Mouse (Mus musculus) forebrain, embryonic 10.5 days (tissue): Measurements from ENCODE around the gene Wiz. TPM values are rescaled to one million over a fixed set of nuclear protein-coding genes. Genes with fewer than 3 reads are reported as not detected.

Source experiments
- DNase-seq: peaks from one replicate; pipeline ENCODE4 v3.0.0-alpha.2; 2017; ENCODE audit warnings: low spot score; ENCODE audit errors: extremely low spot score
- H3K27ac ChIP-seq: fragments of 300-500 bp; sonication (generic); 2 replicates; pipeline ENCODE4 v1.5.1; 2016; ENCODE audit warnings: mild to moderate bottlenecking
- H3K27me3 ChIP-seq: fragments of 300-500 bp; sonication (generic); 2 replicates; pipeline ENCODE4 v1.6.1; 2016; ENCODE audit warnings: mild to moderate bottlenecking; ENCODE audit not compliant: poor library complexity, severe bottlenecking
- H3K36me3 ChIP-seq: fragments of 300-500 bp; sonication (generic); replicated peaks from 2 replicates; pipeline ENCODE4 v1.6.1; 2016; ENCODE audit warnings: mild to moderate bottlenecking, moderate library complexity
- H3K4me1 ChIP-seq: fragments of 300-500 bp; sonication (generic); 2 replicates; pipeline ENCODE4 v1.6.1; 2016
- H3K4me3 ChIP-seq: fragments of 300-500 bp; sonication (generic); 2 replicates; pipeline ENCODE4 v1.5.1; 2016; ENCODE audit warnings: mild to moderate bottlenecking, moderate library complexity
- H3K9me3 ChIP-seq: fragments of 300-500 bp; sonication (generic); 2 replicates; pipeline ENCODE4 v1.6.1; 2016; ENCODE audit warnings: mild to moderate bottlenecking, moderate library complexity
- WGBS: fragments of 180-500 bp; shearing (Covaris S2); methylation state at CpG from one replicate; pipeline ENCODE4 v1.1.7; 2016; 5-methylcytosine and 5-hydroxymethylcytosine counted together
- polyA plus RNA-seq: library from polyadenylated mRNA; unstranded; fragments of >200 nt; fragmentation: Nextera tagmentation; extraction: Ambion mirVana; gene quantifications from 2 replicates; pipeline ENCODE4 v1.2.1, GENCODE M21; 2016

Gene Wiz
- polyA plus RNA-seq, 1 experiment from 2014 or later = 25.9 TPM

DNA sequence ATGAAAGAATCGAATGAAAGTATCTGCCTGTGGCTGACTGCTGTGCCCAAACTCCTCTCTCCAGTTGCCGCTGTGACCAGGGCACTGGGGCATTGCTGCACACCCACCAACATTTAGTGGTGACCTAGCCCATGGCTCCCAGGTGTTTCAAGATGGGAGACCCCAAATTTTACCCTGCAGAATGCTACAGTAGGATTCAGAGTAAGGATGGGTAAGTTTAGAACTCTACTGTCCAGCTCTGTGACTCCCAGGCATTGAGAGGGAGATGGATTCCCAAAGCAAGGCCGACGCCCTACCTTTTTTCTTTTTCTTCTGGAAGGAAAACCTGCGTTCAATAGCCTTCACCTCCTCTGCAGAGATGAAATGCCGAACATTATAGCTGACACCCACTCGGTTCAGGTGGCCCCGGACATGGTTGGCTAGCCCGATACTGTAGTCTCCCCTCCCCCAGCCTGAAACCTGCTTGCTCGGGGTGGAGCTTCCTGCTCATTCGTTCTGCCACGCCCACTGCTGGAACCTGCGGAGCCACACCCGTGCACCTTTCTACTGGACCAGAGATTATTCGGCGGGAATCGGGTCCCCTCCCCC is 20.2 kb downstream of the Wiz start:
- Histone ChIP-seq H3K4me1 (peaks cover 19% of the 10 kb centered on the region), H3K4me3 (peak overlapping the region; percentile 48), H3K27me3 (peaks cover 4% of the 10 kb centered on the region; the same call in 1 of the 2 replicates), H3K9me3 (no peaks in the 10 kb centered on the region), H3K27ac (peak overlapping the region; percentile 78), H3K36me3 (peaks cover 6% of the 10 kb centered on the region)
- WGBS = 7% methylated on average over 13 of the region's 17 CpGs
- no peak for DNase-seq

DNA sequence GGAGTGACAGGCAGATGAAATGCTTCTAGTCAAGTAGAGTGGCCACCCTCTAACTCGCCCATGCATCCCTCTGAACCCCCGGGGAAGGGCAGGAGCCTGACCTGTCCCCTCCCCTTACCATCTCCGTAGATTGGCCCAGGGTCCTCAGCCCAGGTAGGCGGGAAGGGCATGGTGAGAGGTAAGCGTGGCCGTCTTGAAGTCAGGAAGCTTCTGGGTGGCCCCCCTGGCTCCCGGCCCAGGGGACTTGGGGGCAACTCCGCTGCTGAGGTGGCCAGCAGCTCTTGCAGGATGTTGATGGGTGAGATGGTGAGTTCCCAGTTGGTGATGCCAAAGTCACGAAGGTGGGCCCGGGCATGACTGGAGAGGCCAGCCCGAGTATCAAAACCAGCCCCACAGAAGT is 21.5 kb downstream of the Wiz start:
- Histone ChIP-seq H3K27me3 (peaks cover 4% of the 10 kb centered on the region; the same call in 1 of the 2 replicates), H3K27ac (no peak overlapping the region), H3K4me3 (peak overlapping the region; percentile 14; the same call in 1 of the 2 replicates), H3K36me3 (peaks cover 8% of the 10 kb centered on the region), H3K4me1 (peaks cover 29% of the 10 kb centered on the region), H3K9me3 (no peaks in the 10 kb centered on the region)
- WGBS = 87% methylated on average over 11 of the region's 11 CpGs
- DNase-seq = peak; percentile 13

DNA sequence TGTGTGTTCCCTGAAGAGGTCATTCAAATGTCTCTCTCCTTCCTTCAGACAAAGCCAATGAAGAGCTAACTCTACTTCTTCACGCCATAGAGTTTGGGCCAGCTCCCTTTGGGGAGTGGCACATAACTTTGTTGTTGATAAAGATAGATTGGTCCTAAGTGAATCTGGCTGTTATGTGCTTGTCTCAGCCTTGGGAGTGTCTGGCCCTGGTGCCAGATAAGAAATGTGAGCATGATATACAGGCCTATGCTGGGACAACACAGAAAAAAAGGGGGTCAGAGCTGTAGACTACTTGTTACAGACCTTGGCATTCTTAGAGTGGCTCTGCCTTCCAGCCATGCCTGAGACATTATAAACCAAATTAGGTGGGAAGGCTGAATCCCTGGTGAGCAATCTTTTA is 23.9 kb downstream of the Wiz start:
- peak overlapping the region; percentile 96; the same call in 1 of the 2 replicates for H3K4me3 ChIP-seq
- H3K4me1 ChIP-seq = peaks cover 45% of the 10 kb centered on the region
- H3K27ac ChIP-seq = peak overlapping the region; percentile 97; the same call in 1 of the 2 replicates
- peaks cover 4% of the 10 kb centered on the region; the same call in 1 of the 2 replicates for H3K27me3 ChIP-seq
- 78% methylated on average over 1 of the region's 1 CpGs for WGBS
- H3K9me3 ChIP-seq = no peaks in the 10 kb centered on the region
- H3K36me3 ChIP-seq = peaks cover 32% of the 10 kb centered on the region
- DNase-seq = peak; percentile 14

DNA sequence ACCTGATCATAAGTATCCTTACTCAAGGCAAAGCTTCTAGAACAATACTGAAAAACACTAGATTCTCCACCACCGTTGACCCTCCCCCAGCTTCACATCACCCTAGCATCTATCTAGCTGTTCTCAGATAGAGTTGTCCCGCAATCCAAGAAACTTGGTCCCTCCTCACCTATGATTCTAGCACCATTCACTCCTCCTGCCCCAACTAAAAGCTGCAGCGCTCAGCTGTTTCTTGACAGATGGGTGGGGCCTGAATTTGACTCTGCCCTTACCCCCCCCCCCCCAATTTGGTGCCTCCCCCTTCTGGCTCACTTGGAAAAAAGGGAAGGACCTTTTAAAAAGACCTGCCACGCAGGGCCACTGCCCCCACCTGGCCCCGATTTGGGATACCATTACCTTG is 24.4 kb downstream of the Wiz start:
- H3K4me1 ChIP-seq = peaks cover 45% of the 10 kb centered on the region
- H3K36me3 ChIP-seq = peaks cover 37% of the 10 kb centered on the region
- no peak for DNase-seq
- 66% methylated on average over 5 of the region's 5 CpGs for WGBS
- peak overlapping the region; percentile 97 for H3K27ac ChIP-seq
- peak overlapping the region; percentile 96 for H3K4me3 ChIP-seq
- peaks cover 4% of the 10 kb centered on the region; the same call in 1 of the 2 replicates for H3K27me3 ChIP-seq
- H3K9me3 ChIP-seq = no peaks in the 10 kb centered on the region

DNA sequence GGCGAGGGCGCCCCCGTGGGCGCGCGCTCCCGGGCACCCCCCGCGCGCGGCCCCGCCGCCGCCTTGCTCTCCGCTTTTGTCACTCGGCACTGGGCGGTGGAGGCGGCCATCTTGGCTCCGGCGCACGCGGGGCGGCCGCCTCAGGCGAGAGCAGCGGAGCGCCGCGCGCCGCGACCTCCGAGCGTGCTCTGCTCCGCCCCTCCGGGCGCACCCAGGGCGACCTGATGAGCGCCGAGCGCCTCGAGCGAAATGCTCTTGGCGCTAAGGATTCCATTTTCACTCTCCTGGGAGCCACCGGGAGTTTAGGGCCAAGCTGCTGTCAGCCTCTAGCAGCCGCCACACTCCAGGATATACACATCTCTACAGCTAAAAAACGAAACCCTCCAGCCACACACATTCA is 24.9 kb downstream of the Wiz start:
- H3K4me3 ChIP-seq = peak overlapping the region; percentile 96
- H3K4me1 ChIP-seq = peaks cover 45% of the 10 kb centered on the region
- under 1% methylated on average over 43 of the region's 47 CpGs for WGBS
- peaks cover 42% of the 10 kb centered on the region for H3K36me3 ChIP-seq
- H3K9me3 ChIP-seq = no peaks in the 10 kb centered on the region
- peak overlapping the region; percentile 97 for H3K27ac ChIP-seq
- peak; percentile 85 for DNase-seq
- peaks cover 4% of the 10 kb centered on the region; the same call in 1 of the 2 replicates for H3K27me3 ChIP-seq

DNA sequence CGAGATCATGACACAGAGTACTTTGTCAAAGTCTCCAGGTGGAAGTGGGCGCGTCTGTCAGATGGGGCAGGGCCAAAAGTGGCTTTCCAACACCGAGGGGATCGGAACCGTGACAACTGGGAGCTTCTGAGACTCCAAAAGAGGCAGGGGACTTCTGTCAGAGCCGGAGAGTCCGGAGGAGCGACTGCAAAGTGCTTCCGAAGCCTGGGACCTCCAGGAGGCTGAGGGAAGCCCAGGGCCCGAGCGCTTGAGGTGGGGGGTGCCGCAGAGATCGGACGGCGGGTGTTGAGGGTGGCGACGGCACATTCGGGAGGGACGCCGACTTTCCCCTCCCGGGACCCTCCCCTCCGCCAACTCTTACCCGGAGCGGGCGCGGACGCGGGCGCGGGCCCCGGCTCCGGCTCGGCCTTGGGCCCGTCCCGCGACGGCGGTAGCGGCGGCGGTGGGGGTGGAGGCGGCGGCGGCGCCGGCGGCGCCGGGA is 25.4 kb downstream of the Wiz start:
- WGBS = 1% methylated on average over 31 of the region's 50 CpGs
- Histone ChIP-seq H3K4me1 (peaks cover 41% of the 10 kb centered on the region), H3K9me3 (no peaks in the 10 kb centered on the region), H3K36me3 (peaks cover 47% of the 10 kb centered on the region), H3K27me3 (peaks cover 4% of the 10 kb centered on the region; the same call in 1 of the 2 replicates), H3K4me3 (peak overlapping the region; percentile 96), H3K27ac (peak overlapping the region; percentile 97)
- DNase-seq = peak; percentile 40

DNA sequence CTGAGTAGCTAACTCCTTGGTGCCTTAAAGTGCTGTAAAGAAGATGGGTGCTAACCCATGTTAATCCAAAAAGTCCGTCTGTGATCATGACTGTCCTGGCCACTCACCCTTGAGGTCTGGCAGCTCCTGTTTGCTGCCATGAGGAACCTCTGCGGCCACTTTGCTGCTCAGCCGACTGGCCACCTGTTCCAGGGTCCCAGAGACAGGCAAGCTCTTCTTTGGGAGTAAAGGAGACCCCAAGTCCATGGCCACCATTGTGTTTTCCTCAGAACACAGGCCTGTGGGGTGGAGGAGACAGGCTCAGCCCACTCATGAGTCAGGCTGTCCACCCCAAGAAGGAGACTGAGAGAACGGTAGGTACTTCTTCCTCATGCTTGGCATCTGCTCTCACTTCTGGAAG is 26.6 kb downstream of the Wiz start:
- Histone ChIP-seq H3K4me3 (peak overlapping the region; percentile 96), H3K9me3 (no peaks in the 10 kb centered on the region), H3K36me3 (peaks cover 58% of the 10 kb centered on the region), H3K27me3 (peaks cover 2% of the 10 kb centered on the region; the same call in 1 of the 2 replicates), H3K27ac (peak overlapping the region; percentile 97; the same call in 1 of the 2 replicates), H3K4me1 (peaks cover 35% of the 10 kb centered on the region)
- DNase-seq = peak; percentile 13
- WGBS = 89% methylated on average over 4 of the region's 4 CpGs

DNA sequence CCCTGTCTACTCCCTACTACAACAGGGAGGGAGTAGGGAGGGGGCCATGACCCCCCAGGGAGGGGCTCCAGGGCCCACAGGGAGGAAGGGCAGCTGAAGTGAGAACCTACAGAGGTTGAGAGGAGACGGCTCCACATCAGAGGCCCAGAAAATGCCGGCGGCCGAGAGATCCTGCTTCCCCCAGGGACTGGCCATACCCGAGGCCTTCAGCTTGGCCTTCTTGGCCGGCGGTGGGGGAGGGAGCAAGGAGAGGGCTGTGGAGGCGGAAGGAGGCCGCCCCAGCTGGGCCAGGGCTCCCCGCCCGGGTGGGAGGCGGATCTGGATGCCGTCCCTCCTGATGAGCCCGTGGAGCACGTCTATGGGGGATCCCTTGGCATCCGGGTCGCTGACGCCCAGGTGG is 29.3 kb downstream of the Wiz start:
- no peak overlapping the region; the same call in 1 of the 2 replicates for H3K4me3 ChIP-seq
- WGBS = 90% methylated on average over 18 of the region's 18 CpGs
- no peaks in the 10 kb centered on the region for H3K27me3 ChIP-seq
- H3K4me1 ChIP-seq = peaks cover 31% of the 10 kb centered on the region
- peak; percentile 14 for DNase-seq
- H3K36me3 ChIP-seq = peaks cover 83% of the 10 kb centered on the region
- H3K9me3 ChIP-seq = no peaks in the 10 kb centered on the region
- no peak overlapping the region for H3K27ac ChIP-seq

DNA sequence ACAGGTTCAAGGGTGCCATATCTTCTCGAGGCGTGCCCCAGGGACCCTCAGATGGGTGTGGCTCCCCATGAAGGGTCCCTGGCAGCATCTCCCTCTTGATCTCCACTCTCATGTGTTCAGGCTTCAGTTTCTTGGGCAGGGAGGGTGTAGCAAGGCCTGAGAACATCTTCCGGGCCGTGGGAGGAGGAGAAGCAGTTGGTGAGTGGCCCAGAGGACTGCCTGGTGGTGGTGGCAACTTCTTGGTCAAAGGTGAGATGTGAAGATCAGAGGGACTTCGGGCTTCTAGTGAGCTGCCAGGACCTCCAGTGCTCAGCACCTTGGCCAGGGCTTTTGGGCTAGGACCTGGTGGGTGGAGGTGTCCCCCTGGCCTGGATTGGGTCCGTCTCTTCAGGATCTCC is 30.3 kb downstream of the Wiz start:
- Histone ChIP-seq H3K27me3 (no peaks in the 10 kb centered on the region), H3K9me3 (no peaks in the 10 kb centered on the region), H3K4me1 (peaks cover 25% of the 10 kb centered on the region), H3K27ac (no peak overlapping the region), H3K4me3 (no peak overlapping the region), H3K36me3 (peaks cover 90% of the 10 kb centered on the region)
- 96% methylated on average over 6 of the region's 6 CpGs for whole genome bisulfite sequencing
- peak; percentile 14 for DNase-seq

DNA sequence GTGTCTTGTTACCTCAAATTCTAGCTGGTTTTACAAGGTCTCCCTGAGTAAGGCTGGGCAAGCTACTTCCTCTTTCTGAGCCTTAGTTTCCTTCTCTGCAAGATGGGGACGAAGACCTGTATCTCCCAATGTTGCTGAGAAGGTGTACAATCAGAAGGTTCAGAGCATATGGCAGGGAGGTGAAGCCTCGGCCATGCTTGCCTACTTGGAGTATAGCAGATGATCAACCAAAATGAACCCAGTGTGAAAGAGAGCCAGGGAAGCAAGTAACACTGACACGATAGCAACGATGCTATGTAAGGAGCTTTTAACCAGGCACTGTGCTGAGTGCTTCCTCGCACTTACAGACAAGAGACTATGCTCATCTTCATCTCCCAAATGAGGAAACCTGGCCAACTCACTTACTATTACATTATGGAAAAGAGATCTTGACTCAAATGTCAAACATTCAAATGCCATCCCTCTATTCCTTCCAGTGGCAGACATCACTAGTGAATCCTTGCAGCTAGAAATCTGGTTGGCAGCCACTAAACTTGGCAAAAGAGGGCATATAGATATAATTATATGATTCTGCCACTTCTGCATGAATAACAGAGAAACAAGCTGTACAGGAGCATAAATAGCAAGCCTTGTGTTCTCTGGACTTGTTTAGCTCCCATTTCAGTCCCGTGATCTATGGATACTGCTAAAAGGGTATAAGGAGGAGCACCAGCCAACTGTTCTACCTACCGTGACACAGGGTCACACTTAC is 30.9 kb downstream of the Wiz start:
- Histone ChIP-seq H3K36me3 (peaks cover 96% of the 10 kb centered on the region), H3K4me3 (no peak overlapping the region), H3K27me3 (no peaks in the 10 kb centered on the region), H3K4me1 (peaks cover 22% of the 10 kb centered on the region), H3K27ac (no peak overlapping the region), H3K9me3 (no peaks in the 10 kb centered on the region)
- 93% methylated on average over 7 of the region's 7 CpGs for WGBS
- no peak for DNase-seq

DNA sequence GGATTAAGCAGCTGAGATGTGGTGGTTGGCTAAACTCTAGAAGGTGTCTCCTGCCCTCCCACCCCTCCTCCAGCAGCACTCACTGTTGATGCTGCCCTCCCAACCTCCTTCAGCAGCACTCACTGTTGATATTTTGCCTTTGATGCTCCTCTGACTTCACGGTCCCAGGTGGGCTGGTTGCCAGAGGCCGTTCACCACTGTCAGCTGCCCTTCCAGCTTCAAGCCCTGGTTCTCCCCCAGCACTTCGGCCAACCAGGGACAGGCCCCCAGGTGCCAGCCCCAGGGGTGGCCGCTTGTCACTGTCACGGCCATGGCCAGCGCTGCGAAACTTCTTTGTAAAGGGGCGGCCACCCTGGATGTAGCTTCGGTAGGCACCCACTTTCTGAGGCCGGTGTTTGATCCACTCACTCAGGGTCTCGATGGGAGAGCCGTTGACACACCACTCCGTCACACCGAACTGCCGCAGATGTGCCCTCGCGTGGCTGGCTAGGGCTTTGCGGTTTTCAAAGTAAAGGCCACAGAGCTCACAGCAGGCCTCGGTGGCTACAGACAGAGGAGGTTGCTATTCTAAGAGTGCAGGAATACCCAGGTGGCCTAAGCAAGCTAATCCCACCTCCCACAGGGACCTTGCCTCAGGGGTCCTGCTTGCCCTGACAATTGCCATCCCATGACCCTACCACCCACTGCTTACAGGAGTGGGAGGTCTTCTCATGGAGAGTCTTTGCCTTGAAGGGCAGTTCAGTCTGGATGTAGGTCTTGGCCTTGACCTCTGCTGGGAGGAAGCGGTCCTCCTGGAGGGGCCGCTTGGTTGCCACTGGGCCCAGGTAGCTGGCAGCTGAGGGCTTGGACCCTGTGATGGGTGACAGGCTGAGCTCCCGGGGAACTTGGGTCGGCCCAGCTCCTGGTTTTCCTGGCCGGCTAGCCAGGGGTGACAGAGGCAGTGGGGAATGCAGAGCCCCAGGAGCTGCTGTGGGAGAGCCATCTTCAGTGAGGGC is 32.2 kb downstream of the Wiz start:
- DNase-seq = no peak
- Histone ChIP-seq H3K27ac (no peak overlapping the region), H3K4me1 (peaks cover 13% of the 10 kb centered on the region; the same call in 1 of the 2 replicates), H3K27me3 (no peaks in the 10 kb centered on the region), H3K4me3 (no peak overlapping the region; the same call in 1 of the 2 replicates), H3K36me3 (peaks cover 89% of the 10 kb centered on the region), H3K9me3 (no peaks in the 10 kb centered on the region)
- 92% methylated on average over 24 of the region's 24 CpGs for WGBS

DNA sequence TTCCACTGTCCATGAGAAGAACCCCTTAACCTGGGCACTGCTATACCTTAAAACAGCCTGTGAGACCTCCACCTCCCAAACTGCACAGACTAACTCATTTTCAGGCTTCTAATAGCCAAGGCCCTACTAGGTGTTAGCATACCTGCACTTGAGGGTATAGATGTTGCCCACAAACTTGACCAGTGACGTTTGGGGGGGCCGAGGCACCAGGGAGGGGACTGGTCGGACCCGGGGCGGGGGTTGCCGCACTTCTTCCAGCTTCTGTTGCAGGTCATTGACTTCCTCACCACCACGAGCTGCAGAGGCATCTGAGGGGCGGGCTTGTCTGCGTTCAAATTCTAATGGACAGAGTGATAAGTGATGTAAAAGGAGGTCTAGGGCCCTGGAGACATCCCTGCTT is 33.0 kb downstream of the Wiz start:
- H3K4me3 ChIP-seq = no peak overlapping the region; the same call in 1 of the 2 replicates
- DNase-seq = no peak
- H3K9me3 ChIP-seq = no peaks in the 10 kb centered on the region
- H3K27ac ChIP-seq = no peak overlapping the region
- peaks cover 82% of the 10 kb centered on the region for H3K36me3 ChIP-seq
- WGBS = 89% methylated on average over 9 of the region's 9 CpGs
- H3K27me3 ChIP-seq = no peaks in the 10 kb centered on the region
- peaks cover 7% of the 10 kb centered on the region; the same call in 1 of the 2 replicates for H3K4me1 ChIP-seq
